ENCODE assay signal across 15 mouse cellular contexts in the genomic region with DNA sequence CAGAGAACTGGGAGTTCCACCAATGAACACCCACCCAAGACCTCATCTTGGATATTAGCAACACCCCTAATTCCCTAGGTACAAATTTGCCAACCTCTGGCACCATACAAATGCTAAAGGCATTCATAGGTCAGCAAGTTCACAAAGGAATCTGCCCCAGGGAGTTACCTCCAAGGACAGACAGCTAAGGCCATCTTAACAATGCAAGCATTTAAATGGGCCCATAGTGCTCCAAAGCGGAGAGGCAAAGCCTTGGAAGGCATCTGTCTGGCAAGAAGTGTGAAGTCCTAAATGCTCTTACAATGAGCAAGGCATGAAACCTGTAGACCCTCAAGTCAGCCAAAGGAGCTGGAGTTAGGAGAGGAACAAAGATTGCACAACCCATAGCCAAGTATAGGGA. TPM values are rescaled to one million over a fixed set of nuclear protein-coding genes. Genes with fewer than 3 reads are reported as not detected.
"Had no signal": no experiment of that assay in that cellular context is flagged by ENCODE, and none has a peak within 500 bp of the region (broad histone marks: within the 10 kb centered on the region; RNA-seq: fewer than 3 reads in every experiment).

No protein-coding gene starts in this region.

- H3K4me1 ChIP-seq: neural tube, embryonic 12.5 days had no signal

- ATAC-seq: midbrain, embryonic 15.5 days had no signal

- H3K9ac ChIP-seq: limb, embryonic 15.5 days; midbrain, embryonic 15.5 days; neural tube, embryonic 12.5 days had no signal

- H3K27ac ChIP-seq: limb, embryonic 15.5 days; macrophage; midbrain, embryonic 15.5 days; neural tube, embryonic 12.5 days had no signal

- H3K4me2 ChIP-seq: limb, embryonic 15.5 days; midbrain, embryonic 11.5 days; midbrain, embryonic 15.5 days; neural tube, embryonic 12.5 days had no signal

- H3K9me3 ChIP-seq: limb, embryonic 15.5 days; megakaryocyte, embryonic 14.5 days; midbrain, embryonic 15.5 days; neural tube, embryonic 12.5 days had no signal

- H3K4me3 ChIP-seq: limb, embryonic 15.5 days; megakaryocyte, embryonic 14.5 days; midbrain, embryonic 15.5 days; neural tube, embryonic 12.5 days had no signal

- H3K27me3 ChIP-seq: limb, embryonic 15.5 days; megakaryocyte, embryonic 14.5 days; midbrain, embryonic 15.5 days; neural tube, embryonic 12.5 days had no signal

- DNase-seq: kidney, adult 8-10 months; kidney, postnatal 25 days; layer of hippocampus, adult 9-11 months; layer of hippocampus, postnatal 36 days; lung, adult 2 months; lung, postnatal 10 days; thymus, adult 2 months; thymus, postnatal 25 days had no signal

RNA-seq across cellular contexts. Expression of a gene that starts 26.9 kb away (rescaled TPM):
- total RNA-seq: monocyte, adult 5-6 weeks had no signal
- polyA plus RNA-seq: macrophage had no signal
